Mouse (Mus musculus) fat pad, adult 2 months (tissue): ENCODE data around the gene Cstf2.

Experiments used
- DNase-seq: peaks from one replicate; pipeline ENCODE4 v3.0.0-alpha.2; 2011; ENCODE audit warnings: low read depth, low spot score; ENCODE audit errors: extremely low read depth

Gene Cstf2

DNA sequence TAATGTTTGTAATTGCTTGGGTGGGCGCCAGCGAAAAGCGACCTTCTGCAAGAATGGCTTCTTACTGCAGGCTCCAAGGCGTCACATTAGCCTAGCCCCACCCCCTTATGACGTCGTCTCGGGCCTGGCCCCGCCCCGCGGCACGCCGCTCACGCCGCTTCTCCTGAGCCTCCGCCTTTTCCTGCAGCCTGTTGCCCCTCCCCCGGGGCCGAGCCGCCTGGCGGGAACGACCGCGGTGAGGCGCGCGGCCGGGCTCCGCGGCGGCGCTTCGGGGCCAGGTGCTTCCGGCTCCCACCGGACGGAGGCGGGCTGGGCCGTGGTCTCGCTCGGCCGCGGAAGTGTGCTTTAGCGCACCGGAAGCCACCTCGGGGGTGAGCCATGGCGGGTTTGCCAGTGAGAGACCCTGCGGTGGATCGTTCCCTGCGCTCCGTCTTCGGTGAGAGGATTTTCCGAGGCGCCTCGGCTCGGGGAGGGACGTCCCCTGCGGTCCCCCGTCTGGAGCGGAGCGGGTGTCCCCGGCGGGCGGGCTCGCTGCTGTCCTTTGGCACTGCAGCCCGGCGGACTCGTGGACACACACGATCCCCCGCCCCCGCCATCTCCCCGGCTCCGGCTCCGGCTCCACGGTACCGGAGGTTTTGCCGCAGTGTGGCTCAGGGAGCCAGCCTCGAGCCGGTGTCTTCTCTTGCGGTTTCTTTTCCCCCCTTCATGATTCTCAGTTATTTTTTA is at the start of gene Cstf2:
Gene Cstf2, plus strand, starts transcription at position 201 of the 726 bp plus-strand sequence.
- no peak for DNase-seq

DNA sequence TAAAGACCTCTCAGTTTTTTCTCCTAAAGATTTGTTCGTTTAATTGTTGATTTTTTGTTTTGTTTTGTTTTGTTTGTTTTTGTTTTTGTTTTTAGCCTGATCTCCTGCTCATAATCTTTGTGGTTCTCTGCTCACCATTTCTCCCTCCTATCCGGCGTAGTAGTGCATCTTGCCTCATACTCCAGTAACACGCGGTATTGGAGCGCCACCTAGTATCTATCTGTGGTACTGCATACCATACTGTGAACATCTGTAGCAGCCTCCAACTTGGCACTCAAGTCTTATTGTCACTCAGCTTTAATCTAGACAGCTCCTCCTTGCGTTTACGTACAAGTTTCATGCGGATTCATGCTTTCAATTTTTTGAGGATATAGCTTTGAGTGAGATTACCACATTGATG is 40.0 kb upstream of the Cstf2 start:
- DNase-seq, result no peak

- DNase-seq, result no peak
Measured at GRCm38 (mm10) chrX:134020664-134021063, 38.3 kb upstream of the Cstf2 start.

- DNase-seq, result no peak
Measured at GRCm38 (mm10) chrX:134048994-134049393, 10.0 kb upstream of the Cstf2 start.

DNA sequence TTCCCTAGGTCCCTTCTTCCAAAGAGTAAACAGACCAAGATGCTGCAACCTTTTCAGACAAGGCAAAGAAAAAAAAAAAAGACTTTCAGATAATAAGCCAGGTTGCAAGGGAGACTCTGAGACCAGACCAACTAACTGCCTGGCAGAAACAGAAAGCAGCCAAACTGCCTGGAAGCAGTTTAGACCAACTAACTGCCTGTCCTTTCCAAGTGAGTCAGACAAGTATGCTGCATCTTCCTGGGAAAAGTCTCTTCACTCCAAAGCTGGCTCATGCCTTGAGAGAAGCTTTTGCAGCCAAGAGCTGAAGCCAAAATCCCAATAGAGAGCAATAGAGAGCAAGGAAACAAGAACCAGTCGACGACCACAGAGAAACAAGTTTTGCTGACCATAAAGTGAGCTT is 2.1 kb upstream of the Cstf2 start:
- no peak for DNase-seq

DNA sequence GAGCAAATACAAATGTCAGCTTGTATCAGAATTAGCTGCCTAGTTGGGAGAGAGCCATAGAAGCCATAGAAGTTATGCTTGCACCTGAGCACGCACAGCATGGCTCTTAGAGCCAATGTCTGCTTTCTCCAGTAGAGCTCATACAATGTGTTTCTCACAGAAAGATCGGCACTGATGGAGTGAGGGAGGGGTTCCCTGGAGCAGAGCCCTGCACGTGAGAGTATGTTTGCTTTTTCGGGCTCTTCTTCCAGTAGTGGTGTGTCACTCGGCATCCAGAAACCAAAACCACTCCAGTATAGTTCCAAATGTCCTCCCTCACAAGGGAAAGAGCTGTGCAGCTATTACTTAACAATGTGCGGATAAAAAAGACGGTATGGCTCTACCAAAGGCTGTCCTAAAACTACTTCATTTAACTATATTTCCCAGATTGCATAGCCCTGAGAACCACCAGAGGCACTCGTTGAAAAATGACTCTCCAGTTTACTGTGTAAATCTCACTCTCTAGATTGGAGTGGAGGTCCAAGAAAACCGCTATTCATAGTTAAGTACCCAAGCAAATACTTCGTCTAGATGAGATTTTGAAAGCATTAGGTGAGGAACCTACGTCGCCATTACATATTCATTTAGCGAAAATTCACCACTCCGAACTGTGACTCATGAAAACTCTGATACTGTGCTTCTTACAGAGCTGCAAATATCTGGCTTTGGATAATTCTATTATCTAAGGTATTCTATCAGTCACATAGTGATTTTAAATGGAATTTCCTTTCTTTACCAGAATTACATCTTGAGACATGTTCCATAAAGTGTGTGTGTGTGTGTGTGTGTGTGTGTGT is 729 bp upstream of the Cstf2 start:
- no peak for DNase-seq

GRCm38 (mm10) chrX:134059764-134060163 is 777 bp downstream of the Cstf2 start:
- DNase-seq, result no peak

DNA sequence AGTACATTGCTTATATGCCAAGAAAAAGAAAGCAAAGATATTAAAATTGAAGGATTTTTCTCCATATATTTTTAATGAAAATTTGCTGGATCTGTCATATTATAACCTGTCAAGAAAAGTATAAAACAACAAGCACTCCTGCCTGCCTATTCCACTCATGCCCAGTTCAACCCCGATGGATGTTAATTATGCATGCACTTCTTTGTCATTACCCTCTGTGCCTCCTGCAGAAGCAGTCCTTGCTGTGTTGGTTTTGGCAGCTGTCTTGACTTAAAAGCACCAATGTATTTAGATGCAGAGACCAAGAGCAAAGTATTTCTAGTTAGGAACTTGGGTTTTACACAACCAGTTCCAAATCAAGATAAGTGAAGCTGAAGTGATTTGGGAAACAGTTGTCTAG is 26.5 kb downstream of the Cstf2 start:
- no peak for DNase-seq

- DNase-seq, result no peak
Measured at GRCm38 (mm10) chrX:134102641-134103040, 43.7 kb downstream of the Cstf2 start.

DNA sequence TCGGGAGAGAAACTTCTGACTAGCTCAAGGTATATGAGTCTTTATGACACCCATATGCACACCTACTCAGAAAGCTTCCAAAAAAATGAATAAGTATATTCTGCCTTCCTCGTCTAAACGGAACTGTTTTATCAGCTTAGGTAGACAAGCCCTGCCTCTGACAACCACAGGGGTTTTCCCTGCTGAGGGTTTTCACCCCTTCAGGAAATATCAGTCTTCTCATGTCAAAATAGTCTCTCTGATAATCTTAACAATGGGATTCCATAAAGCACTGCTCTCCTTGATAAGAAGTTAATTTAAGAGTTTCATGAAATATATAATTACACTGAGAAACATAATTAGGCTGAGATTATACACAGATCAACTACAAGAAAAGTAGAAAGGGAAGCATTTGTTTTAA is 52.8 kb downstream of the Cstf2 start:
- no peak for DNase-seq

- DNase-seq, result no peak
Measured at GRCm38 (mm10) chrX:134116417-134116816, 57.4 kb downstream of the Cstf2 start.

GRCm38 (mm10) chrX:134128549-134128948 is 69.6 kb downstream of the Cstf2 start:
- no peak for DNase-seq

GRCm38 (mm10) chrX:134132295-134132694 is 73.3 kb downstream of the Cstf2 start:
- no peak for DNase-seq

GRCm38 (mm10) chrX:134133821-134134220 is 74.8 kb downstream of the Cstf2 start:
- DNase-seq, result no peak
